Comparison of ENCODE assay signal across 21 mouse cellular contexts in the genomic region with DNA sequence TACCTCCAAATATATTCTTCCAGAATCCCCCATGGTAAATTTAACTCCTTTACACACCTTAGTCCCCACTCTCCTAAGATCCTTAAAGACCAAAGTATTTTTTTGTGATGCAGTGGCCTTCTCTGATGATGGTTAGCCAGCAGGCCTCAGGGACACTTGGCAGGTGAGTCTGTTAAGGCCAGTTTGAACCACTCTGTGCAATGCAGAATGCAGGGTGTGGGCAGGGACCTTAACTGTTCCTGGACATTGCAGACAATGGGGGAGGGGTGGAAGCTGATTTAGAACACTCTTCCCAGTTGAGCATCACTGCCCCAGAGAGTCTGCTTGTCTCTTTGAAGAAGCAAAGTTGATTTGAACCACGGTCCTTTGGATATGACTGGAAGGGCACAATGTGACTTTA. TPM values are rescaled to one million over a fixed set of nuclear protein-coding genes. Genes with fewer than 3 reads are reported as not detected.
"Had no signal": no experiment of that assay in that cellular context is flagged by ENCODE, and none has a peak within 500 bp of the region (broad histone marks: within the 10 kb centered on the region; RNA-seq: fewer than 3 reads in every experiment).

No protein-coding gene starts in this region.

- DNase-seq: lung, embryonic 14.5 days; lung, postnatal 10 days; right cerebral cortex, postnatal 14 days; right cerebral cortex, postnatal 4 days; spleen, adult 18-20 months; thymus, adult 18-20 months; thymus, postnatal 14 days; thymus, postnatal 36 days had no signal

- H3K4me3 ChIP-seq: megakaryocyte, embryonic 14.5 days; midbrain, embryonic 13.5 days; midbrain, embryonic 15.5 days; neural tube, embryonic 12.5 days had no signal

- H3K36me3 ChIP-seq: midbrain, embryonic 13.5 days; midbrain, embryonic 15.5 days; neural tube, embryonic 12.5 days had no signal

- H3K27ac ChIP-seq: midbrain, embryonic 13.5 days; midbrain, embryonic 15.5 days; neural tube, embryonic 12.5 days had no signal

RNA-seq across cellular contexts. Expression of a gene that starts 4.7 kb away (rescaled TPM):
- total RNA-seq: megakaryocyte progenitor cell, adult 5-6 weeks; midbrain, postnatal 0 days; monocyte, adult 5-6 weeks had no signal
- polyA plus RNA-seq: lung, embryonic 14.5 days; lung, embryonic 16.5 days; midbrain, embryonic 11.5 days; midbrain, embryonic 13.5 days; midbrain, embryonic 15.5 days; midbrain, postnatal 0 days; neural tube, embryonic 12.5 days; neural tube, embryonic 14.5 days; stomach, embryonic 14.5 days; stomach, embryonic 16.5 days had no signal

RNA-seq across cellular contexts. Expression of a gene that starts 38.0 kb away (rescaled TPM):
- total RNA-seq: monocyte, adult 5-6 weeks; neutrophil, adult 5-6 weeks had no signal
- polyA plus RNA-seq: midbrain, embryonic 11.5 days had no signal
